Mouse (Mus musculus): Measurements from ENCODE around the gene Srsf10.
A peak's percentile ranks its signal among the peaks of the same experiment; 100 is the strongest.

Srsf10 gene

GRCm38 (mm10) chr4:135885676-135886075 is 30.1 kb downstream of the Srsf10 start:
- no peak for DNase-seq (ENCODE audit: low read depth)

DNA sequence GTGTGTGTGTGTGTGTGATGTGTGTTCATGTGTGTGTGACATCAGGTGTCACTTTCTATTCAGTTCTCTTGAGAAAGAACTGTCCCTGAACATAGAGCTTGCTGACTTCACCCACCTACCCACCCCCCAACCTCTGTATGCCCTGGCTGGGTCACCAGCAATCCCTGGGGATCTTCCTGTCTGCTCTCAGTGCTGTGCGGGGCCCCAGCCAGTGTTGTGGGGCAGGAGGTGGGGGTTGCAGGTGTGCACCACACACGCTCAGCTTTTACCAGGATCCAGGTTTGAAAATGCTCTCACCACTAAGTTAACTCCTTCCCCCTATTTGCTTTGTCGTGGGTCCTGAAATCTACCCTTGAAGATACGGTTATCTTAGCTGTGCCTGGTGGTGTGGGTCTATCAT is 30.6 kb downstream of the Srsf10 start:
- DNase-seq (ENCODE audit: low read depth), result no peak

DNA sequence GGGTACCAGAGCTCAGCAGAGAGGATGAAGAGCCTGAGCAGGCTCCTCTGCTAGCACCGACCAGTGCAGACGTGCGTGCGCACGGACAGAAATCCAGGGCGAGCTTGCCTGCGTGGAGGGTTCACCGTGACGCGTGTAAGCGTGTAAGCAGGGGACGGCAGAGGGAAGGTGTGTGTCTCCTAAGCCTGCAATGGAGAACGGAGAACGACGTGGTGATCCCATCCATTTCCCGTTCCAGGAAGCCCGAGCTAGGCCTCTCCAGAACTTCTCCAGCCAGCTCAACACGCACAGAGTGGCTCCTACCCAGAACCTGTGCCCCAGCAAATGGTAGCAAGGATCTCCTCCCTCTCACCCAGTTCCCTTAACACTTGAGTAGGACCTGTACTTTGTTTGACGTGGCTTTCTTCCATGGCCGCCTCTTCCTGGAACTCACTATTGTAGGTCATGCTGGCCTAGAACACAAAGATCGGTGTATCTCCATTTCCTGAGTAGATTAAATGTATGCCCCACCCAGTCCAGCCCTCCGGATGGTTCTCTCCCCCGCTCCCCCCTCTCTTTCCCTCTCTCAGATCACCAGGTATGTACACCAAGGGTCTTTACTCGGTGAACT is 33.0 kb downstream of the Srsf10 start:
- no peak for DNase-seq (ENCODE audit: low read depth)

GRCm38 (mm10) chr4:135889146-135889883 is 33.8 kb downstream of the Srsf10 start:
- DNase-seq (ENCODE audit: low read depth), result no peak

DNA sequence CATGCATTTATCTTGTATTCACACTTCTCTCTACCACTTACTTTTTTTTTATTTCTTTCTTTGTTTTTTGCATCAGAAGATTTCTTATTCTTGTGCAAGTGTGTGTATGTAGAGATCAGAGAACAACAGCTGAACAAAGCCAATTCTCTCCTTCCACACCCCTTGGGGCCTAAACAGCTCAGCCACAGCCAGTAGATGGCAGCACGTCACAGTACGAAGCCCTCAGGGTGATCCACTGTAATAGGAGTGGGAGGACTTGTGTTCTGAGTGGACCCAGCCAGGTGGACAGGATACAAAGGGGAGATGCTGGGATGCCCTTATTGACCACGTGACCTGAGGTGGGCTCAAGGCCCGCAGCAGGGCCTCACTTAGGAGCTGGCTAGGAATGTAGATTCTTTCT is 34.3 kb downstream of the Srsf10 start:
- DNase-seq (ENCODE audit: low read depth), result peak; percentile 82

- peak; percentile 32 for DNase-seq (ENCODE audit: low read depth)
Measured at GRCm38 (mm10) chr4:135891539-135891938, 36.0 kb downstream of the Srsf10 start.

DNA sequence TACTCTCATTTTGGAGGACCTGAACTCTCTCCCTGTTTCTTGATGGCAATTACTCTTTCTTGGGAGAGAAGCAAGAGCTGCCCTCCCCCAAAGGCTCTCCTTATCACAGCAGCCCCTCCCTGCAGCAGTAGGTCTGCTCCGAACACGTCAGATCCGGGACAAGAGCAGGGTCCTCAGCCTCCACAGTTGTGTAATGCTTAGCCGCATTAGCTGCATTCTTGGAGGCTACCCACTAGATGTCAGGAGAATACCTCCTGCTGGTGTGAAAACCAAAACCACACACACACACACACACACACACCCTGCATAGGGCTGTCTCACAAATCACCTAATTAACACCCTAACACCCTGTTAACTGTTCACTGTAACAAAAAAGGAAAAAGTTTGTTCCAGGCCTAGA is 37.3 kb downstream of the Srsf10 start:
- DNase-seq (ENCODE audit: low read depth), result peak; percentile 74

- peak; percentile 88 for DNase-seq (ENCODE audit: low read depth)
Measured at GRCm38 (mm10) chr4:135895071-135895571, 39.6 kb downstream of the Srsf10 start, which contains the start of gene Cnr2. Cnr2 (plus strand) TSS chr4:135895394.

GRCm38 (mm10) chr4:135896157-135896556 is 40.6 kb downstream of the Srsf10 start:
- DNase-seq (ENCODE audit: low read depth), result peak; percentile 75

- DNase-seq (ENCODE audit: low read depth), result peak; percentile 98
Measured at GRCm38 (mm10) chr4:135898380-135899049, 43.0 kb downstream of the Srsf10 start.

DNA sequence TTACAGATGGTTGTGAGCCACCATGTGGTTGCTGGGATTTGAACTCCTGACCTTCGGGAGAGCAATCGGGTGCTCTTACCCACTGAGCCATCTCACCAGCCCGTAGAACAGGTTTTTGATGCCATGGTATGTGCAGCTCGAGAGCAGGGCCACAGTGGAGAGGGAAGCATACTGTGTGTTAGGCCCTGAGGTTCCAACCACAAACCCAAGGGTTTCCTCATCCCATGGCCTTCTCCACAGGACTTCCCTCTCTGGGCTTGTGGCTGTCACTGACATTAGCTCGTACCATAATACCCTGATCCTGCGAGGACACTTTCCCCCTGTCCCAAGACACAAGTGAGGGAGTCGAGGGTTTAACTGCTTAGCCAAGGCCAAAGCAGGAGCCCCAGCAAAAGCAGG is 43.5 kb downstream of the Srsf10 start:
- peak; percentile 87 for DNase-seq (ENCODE audit: low read depth)

DNA sequence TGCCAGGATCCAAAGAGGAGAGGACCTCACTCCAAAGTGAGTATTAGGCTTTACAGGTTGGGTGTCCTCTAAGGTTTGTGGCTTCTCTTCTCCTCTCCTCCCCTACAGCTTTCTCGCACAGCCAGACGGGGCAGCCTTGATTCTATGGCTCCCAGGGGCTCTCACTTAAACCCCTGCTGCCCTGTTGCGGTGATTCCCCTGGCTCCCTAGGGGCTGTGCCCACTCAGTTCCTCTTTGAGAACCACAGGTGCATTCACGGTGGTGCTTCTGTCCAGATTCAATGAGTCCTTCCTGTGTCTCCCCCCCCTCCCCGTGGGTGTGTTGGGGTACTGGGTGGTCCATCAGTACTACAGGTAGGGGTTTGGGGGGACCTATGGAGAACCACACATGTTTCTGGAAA is 44.5 kb downstream of the Srsf10 start:
- DNase-seq (ENCODE audit: low read depth), result no peak

DNA sequence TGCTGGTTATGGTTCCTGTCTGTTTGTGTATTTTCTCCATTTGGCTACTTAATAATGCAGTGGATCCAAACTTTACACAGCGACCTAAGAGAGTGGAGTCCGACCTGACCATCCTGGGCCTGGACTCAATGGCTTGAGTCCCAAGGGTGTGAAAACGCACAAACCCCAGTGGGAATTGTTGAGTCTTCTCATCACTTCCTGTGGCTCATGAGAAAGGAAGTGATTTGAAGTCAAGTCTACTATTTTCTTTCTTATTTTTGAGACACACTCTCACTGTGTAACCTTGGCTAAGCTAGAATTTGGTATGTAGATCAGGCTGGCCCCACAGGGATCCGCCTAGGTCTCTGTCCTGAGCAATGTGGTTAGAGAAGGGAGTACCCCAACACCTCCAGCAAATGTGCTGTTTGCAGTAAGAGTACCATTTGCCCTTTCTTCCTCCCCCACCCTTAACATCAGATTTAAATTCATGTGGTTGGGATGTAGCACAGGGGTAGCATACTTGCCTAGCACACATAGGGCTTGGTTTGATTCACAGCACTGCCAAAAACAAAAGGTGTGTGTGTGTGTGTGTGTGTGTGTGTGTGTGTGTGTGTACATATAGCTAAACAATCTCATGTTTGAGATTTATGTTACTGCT is 47.2 kb downstream of the Srsf10 start:
- DNase-seq (ENCODE audit: low read depth), result no peak

DNA sequence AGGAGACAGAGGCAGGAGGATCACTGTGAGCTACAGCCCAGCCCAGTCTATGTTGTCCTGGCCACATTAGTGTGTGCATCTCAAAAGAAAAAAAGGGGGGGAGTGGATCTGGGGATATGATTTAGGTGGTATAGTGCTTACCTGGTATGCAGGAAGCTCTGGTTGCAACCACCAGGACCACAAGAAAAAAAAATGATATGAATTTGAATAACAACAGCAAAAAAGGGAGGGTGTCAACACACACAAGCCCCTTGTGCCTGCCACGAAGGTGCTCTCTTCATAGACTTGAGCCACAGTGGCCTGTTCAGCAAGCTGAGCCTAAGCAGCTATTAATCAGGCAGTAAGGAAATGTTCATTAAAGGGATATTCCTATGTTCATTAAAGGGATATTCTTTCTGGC is 49.3 kb downstream of the Srsf10 start:
- DNase-seq (ENCODE audit: low read depth), result no peak

DNA sequence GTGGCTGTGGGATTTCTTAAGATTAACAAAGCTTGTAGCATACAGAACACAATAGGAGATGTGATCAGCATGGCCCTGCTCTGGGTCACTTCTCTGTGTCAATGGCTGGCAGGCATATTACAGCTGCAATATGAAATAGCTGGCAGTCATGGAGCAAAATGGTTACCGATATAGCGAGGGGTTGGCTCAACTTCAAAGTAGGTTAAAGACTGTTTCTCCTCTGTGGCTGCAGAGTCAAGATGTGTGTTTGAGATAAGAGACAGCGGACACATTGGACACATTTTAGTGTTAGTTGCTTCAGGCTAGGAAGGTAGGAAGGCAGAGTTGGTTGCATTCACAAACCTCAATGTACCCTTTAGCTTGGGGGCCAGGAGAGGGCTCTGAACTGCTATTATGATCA is 51.1 kb downstream of the Srsf10 start:
- peak; percentile 95 for DNase-seq (ENCODE audit: low read depth)

DNA sequence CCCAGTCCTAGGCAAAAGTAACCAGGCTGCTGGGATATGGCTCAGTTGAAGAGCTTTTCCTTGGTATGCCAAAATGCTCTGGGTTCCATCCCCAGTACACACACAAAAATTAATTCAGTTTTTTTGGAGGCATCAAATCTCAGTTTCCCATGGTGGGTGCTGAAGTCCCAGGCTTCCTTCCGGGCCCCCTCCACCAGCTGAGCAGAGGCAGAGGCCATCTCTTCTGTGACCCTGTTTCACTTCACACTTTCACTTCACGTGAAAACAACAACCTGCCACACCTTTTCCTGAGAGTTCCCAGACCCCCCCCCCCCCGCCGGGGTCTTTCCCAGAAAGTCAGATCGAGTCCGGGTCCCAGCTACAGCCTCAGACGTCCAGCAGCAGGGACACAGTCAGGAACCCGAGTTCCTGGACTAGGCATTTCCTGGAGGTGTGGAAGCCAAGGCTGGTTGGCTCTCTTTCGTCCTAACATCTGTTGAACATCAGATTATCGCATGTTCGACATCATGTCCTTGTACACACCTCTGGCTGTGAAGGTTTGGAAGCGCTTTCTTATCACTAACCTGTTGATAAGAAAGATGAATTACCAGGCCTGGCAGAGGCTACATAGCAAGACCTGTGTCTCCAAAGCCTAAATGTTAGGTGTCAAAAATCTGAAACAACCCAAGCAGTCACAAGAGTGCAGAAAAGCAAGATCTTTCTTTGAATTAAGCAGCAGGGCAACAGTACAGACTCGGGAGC is 53.9 kb downstream of the Srsf10 start:
- no peak for DNase-seq (ENCODE audit: low read depth)

- peak; percentile 90 for DNase-seq (ENCODE audit: low read depth)
Measured at GRCm38 (mm10) chr4:135911531-135911930, 56.0 kb downstream of the Srsf10 start.

DNA sequence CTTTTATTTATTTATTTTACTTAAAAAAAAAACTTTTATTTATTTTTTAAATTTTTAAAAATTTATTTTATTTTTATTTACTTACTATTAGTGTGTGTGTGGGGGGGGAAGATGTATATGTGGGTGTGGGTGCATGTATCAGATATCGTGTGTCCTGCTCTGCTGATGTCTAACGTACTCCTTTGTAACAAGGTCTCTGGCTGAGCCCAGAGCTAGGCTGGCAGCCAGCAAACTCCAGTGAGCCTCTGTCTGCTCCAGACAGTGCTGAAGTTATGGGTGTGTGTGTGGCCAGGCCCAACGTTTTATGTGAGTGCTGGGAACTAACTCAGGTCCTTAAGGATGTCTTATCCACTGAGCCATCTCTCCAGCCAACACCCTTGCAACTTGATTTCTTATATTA is 56.6 kb downstream of the Srsf10 start:
- DNase-seq (ENCODE audit: low read depth), result peak; percentile 48

GRCm38 (mm10) chr4:135912835-135913234 is 57.3 kb downstream of the Srsf10 start:
- DNase-seq (ENCODE audit: low read depth), result peak; percentile 32

- DNase-seq (ENCODE audit: low read depth), result peak; percentile 55
Measured at GRCm38 (mm10) chr4:135913433-135913832, 57.9 kb downstream of the Srsf10 start.

- DNase-seq (ENCODE audit: low read depth), result peak; percentile 81
Measured at GRCm38 (mm10) chr4:135918635-135919279, 63.2 kb downstream of the Srsf10 start.

All from 416B (cell line).